Mouse (Mus musculus) kidney, embryonic 15.5 days (tissue): Measurements from ENCODE around the gene Eno3. TPM values are rescaled to one million over a fixed set of nuclear protein-coding genes. Genes with fewer than 3 reads are reported as not detected.

Experiments used
- ATAC-seq: fragments of 200-750 bp; cut with Nextera tagmentation; replicated peaks from 2 replicates; pipeline ENCODE4 v1.8.0; 2017; ENCODE audit warnings: moderate TSS enrichment; ENCODE audit not compliant: low FRiP score
- H3K27ac ChIP-seq: fragments of 300-500 bp; sonication (generic); 2 replicates; pipeline ENCODE4 v1.5.1; 2015; ENCODE audit warnings: mild to moderate bottlenecking, inconsistent platforms
- H3K27me3 ChIP-seq: fragments of 300-500 bp; sonication (generic); 2 replicates; pipeline ENCODE4 v1.6.1; 2015; ENCODE audit warnings: inconsistent platforms
- H3K36me3 ChIP-seq: fragments of 300-500 bp; sonication (generic); 2 replicates; pipeline ENCODE4 v1.6.1; 2015; ENCODE audit warnings: inconsistent platforms
- H3K4me1 ChIP-seq: fragments of 300-500 bp; sonication (generic); 2 replicates; pipeline ENCODE4 v1.6.1; 2015; ENCODE audit warnings: inconsistent platforms
- H3K4me2 ChIP-seq: fragments of 300-500 bp; sonication (generic); 2 replicates; pipeline ENCODE4 v1.6.1; 2015; ENCODE audit warnings: moderate library complexity, mild to moderate bottlenecking, inconsistent platforms
- H3K4me3 ChIP-seq: fragments of 300-500 bp; sonication (generic); replicated peaks from 2 replicates; pipeline ENCODE4 v1.5.1; 2015; ENCODE audit warnings: mild to moderate bottlenecking, inconsistent platforms
- H3K9ac ChIP-seq: fragments of 300-500 bp; sonication (generic); 2 replicates; pipeline ENCODE4 v1.6.1; 2015; ENCODE audit warnings: mild to moderate bottlenecking, inconsistent platforms
- H3K9me3 ChIP-seq: fragments of 300-500 bp; sonication (generic); replicated peaks from 2 replicates; pipeline ENCODE4 v1.6.1; 2016; ENCODE audit warnings: inconsistent platforms
- WGBS: fragments of 180-500 bp; shearing (Covaris S2); methylation state at CpG from one replicate; pipeline ENCODE4 v1.1.7; 2015; ENCODE audit warnings: mixed read lengths; 5-methylcytosine and 5-hydroxymethylcytosine counted together
- polyA plus RNA-seq: library from polyadenylated mRNA; unstranded; fragments of >200 nt; fragmentation: Nextera tagmentation; extraction: Ambion mirVana; gene quantifications from 2 replicates; pipeline ENCODE4 v1.2.1, GENCODE M21; 2015

Eno3 gene
- polyA plus RNA-seq, 1 experiment from 2014 or later: 30.3 TPM

DNA sequence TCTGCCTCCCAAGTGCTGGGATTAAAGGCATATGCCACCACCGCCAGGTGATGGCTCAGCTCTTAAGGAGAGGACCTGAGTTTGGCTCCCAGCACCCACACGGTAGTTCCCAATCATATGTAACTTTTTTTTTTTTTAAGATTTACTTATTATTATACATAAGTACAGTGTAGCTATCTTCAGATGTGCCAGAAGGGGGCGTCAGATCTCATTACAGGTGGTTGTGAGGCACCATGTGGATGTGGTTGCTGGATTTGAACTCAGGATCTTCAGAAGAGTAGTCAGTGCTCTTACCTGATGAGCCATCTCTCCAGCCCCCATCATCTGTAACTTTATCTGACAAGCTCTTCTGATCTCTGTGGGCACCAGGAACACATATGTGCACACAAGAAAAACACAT, 40.4 kb downstream of the Eno3 start:
- Histone ChIP-seq H3K27ac (no peak overlapping the region), H3K4me3 (no peak overlapping the region), H3K27me3 (no peaks in the 10 kb centered on the region), H3K36me3 (no peaks in the 10 kb centered on the region), H3K9me3 (no peaks in the 10 kb centered on the region), H3K4me1 (peaks cover 22% of the 10 kb centered on the region), H3K9ac (no peak overlapping the region), H3K4me2 (no peak overlapping the region)
- WGBS: 70% methylated on average over 3 of the region's 3 CpGs
- no peak for ATAC-seq

DNA sequence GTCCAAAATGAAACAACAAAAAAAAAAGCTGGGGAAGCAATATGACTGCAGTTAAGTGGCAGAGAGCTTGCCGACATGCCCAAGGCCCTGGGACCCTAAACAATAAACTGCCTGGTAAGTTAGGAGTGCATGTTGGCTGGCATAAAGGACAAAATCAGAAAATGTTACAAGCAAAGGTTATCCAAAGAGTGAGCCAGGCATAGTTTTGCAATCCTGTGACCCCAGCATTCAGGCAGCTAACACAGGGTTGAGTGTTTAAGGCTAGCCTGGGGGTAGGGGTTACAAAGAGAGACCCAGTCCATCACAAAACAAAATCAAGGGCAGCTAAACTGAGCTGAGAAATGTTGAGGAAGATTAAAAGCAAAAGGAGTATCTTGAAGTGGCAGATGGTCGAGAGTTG, 42.0 kb downstream of the Eno3 start:
- WGBS: 83% methylated on average over 2 of the region's 2 CpGs
- no peaks in the 10 kb centered on the region for H3K9me3 ChIP-seq
- H3K4me3 ChIP-seq: 0 out of 2 replicates have a peak overlapping the region, but pooled peaks have one; percentile 96
- H3K4me1 ChIP-seq: peaks cover 26% of the 10 kb centered on the region
- H3K27ac ChIP-seq: no peak overlapping the region
- peak overlapping the region; percentile 77; the same call in 1 of the 2 replicates for H3K4me2 ChIP-seq
- ATAC-seq: no peak
- H3K36me3 ChIP-seq: peaks cover 11% of the 10 kb centered on the region
- no peaks in the 10 kb centered on the region for H3K27me3 ChIP-seq
- H3K9ac ChIP-seq: no peak overlapping the region

DNA sequence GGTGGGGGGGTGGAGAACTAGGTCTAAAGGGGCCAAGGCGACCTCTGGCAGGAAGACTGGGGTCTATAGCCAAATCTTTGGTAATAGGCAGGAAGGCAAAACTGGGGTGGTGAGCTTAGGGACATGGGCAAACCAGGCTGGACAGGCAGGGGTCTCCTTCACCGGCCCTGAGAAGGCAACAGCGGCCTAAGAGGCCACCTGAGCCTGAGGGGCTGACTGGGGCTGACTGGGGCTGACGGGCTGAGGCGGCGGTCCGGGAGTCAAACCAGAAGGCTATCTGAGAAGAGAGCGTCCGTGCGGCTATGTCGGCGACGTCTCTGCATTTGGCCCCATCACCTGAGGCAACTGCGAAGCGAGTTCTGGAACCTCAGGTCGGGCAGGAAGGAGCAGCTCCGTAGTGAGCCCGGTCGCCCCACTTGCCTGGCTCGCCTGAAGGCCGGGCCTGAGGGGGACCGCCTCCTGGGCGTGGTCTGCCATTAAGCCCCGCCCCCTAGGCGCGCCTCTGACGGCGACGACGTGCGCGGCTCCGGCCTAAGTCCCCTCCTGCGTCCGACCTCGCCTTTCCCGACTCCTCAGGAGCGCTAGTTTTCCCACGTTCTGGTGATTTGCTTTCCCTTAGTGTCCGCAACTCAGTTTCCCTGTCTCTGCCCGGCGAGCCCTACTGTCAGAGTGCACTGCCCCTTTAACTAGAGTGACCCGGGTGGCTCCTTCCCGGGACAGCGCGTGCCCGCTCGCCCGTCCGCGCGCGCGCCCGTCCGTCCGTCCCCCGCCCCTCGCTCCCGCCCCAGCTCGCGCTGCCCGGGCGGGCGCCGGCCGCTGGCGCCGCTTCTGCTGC, 42.9 kb downstream of the Eno3 start, which contains the start of the genes Inca1 and Kif1c:
Gene Inca1 (minus strand): TSS at position 434 of the 835 bp plus-strand sequence.
Gene Kif1c (plus strand): TSS at position 827 of the 835 bp plus-strand sequence.
- peak; percentile 93 for ATAC-seq
- no peaks in the 10 kb centered on the region for H3K9me3 ChIP-seq
- H3K4me1 ChIP-seq: peaks cover 26% of the 10 kb centered on the region
- peak within 1 kb of the TSS; percentile 98 for H3K27ac ChIP-seq
- H3K36me3 ChIP-seq: peaks cover 20% of the 10 kb centered on the region
- H3K27me3 ChIP-seq: no peaks in the 10 kb centered on the region
- WGBS: under 1% methylated on average over 62 of the region's 69 CpGs
- peak within 1 kb of the TSS; percentile 77 for H3K4me2 ChIP-seq
- peak within 1 kb of the TSS; percentile 96 for H3K4me3 ChIP-seq
- peak within 1 kb of the TSS; percentile 97 for H3K9ac ChIP-seq

DNA sequence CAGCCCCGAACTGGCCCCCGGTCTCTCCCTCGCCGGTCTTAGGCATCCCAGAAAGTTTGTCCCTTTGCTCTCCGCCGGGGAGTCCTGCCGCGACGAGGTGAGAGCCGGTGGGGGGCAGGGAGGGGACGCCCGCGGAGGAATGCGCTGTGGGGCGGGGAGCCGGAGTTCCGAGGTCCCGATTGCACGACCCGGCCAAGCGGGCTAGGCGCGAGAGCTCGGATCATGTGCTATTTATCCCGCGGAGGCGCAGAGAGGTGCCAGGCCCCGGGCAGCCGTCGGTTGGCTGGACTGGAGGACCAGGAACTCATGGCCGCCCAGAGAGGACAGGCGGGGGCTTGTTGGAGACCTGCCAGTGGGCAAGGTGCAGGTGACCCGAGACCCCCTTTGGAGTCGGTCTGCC, 43.6 kb downstream of the Eno3 start:
- peak; percentile 66 for ATAC-seq
- H3K9me3 ChIP-seq: no peaks in the 10 kb centered on the region
- H3K27ac ChIP-seq: peak overlapping the region; percentile 98
- peak overlapping the region; percentile 96 for H3K4me3 ChIP-seq
- H3K9ac ChIP-seq: peak overlapping the region; percentile 97
- WGBS: under 1% methylated on average over 34 of the region's 34 CpGs
- H3K27me3 ChIP-seq: no peaks in the 10 kb centered on the region
- H3K4me1 ChIP-seq: peaks cover 26% of the 10 kb centered on the region
- peaks cover 27% of the 10 kb centered on the region for H3K36me3 ChIP-seq
- H3K4me2 ChIP-seq: peak overlapping the region; percentile 77

DNA sequence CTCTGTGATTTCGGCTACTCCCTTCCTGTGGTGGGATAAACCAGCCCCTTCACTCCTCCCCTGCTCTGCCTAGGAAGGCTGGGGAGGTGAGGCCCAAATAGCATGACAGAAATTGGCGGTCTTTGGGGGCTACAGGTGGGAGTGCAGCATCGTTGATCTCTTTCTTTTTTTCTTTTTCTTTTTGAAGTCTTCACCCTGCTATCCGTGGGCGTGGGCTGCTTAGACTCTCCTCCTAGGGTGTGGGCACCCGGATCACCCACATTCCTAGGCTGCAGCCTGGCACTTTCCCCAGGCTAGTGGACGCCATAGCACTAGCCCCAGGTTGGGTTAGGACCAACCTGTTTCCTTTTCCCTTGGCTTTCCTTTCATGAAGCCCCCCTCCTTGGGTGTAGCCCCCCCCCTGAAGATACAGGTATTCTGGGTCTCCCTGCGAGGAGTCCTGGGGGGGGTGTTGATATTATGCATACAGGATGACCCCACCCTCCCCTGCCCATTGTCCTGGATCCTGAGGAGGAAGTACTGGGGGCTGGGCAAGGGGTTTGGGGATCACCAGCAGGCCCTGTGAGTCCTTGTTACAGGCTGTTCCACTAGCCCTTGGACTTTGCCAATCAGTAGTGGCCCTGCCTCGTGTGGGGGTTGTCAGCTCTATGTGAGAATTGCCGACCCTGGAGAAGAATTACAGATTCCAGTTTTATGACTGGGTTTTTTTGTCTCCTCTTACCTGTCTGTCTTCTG, 44.4 kb downstream of the Eno3 start:
- 4% methylated on average over 10 of the region's 10 CpGs for WGBS
- H3K36me3 ChIP-seq: peaks cover 35% of the 10 kb centered on the region
- peak overlapping the region; percentile 98; the same call in 1 of the 2 replicates for H3K27ac ChIP-seq
- H3K4me1 ChIP-seq: peaks cover 26% of the 10 kb centered on the region
- peak overlapping the region; percentile 77 for H3K4me2 ChIP-seq
- peak overlapping the region; percentile 97 for H3K9ac ChIP-seq
- no peak for ATAC-seq
- H3K4me3 ChIP-seq: peak overlapping the region; percentile 96
- no peaks in the 10 kb centered on the region for H3K27me3 ChIP-seq
- no peaks in the 10 kb centered on the region for H3K9me3 ChIP-seq

DNA sequence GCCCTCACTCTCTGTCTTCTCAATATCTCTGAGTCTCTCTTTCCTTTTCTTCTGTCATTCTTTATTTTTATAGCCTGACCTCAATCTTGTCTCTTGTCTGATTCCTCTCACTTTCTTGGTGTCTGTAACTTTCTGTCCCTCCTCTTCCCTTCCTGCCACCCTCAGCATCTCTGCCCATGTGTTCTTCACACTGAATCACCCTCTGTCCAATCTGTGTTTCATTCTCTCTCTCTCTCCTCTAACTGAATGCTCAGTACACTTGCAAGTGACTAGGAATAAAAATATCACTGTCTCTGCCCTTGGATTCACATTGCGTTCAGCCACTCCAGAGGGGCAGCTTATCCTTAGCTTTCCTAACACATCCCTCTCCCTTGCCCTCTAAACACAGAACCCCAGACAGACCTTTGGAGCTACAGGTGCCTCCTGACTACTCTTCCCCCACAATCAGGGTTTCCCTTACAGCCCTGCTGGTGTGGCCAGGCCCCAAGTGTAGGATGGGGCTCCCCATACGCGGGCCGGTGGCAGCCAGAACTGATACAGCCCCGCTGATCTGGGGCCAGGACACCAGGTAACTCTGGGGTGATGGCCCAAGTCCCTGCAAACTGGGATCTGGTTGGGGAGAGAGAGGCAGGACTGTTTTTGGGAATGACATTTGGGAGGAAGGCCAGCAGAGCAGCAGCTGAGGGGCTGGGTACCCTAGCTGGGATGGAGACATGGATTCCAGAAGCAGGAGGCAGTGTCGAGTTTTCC, 45.2 kb downstream of the Eno3 start:
- ATAC-seq: no peak
- peaks cover 26% of the 10 kb centered on the region for H3K4me1 ChIP-seq
- peak overlapping the region; percentile 96 for H3K4me3 ChIP-seq
- no peaks in the 10 kb centered on the region for H3K27me3 ChIP-seq
- peak overlapping the region; percentile 77 for H3K4me2 ChIP-seq
- no peak overlapping the region for H3K27ac ChIP-seq
- WGBS: 81% methylated on average over 6 of the region's 6 CpGs
- peaks cover 42% of the 10 kb centered on the region for H3K36me3 ChIP-seq
- peak overlapping the region; percentile 97; the same call in 1 of the 2 replicates for H3K9ac ChIP-seq
- H3K9me3 ChIP-seq: no peaks in the 10 kb centered on the region

DNA sequence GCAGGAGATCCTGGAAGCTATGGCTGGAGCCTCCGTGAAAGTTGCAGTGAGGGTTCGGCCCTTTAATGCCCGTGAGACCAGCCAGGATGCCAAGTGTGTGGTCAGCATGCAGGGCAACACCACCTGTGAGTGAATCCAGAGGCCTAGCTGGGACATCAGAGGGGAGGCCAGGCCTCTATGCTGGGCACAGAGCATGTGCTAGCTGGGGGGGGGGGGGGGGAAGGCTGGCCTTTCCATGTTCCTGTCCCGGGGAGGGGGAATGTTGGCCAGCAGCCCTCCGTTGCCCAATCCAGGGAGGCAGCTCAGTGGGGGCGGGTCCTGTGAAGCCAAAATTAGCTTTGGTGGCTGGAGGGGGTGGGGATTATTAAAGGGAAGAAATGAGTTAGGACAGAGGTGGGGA, 45.8 kb downstream of the Eno3 start:
- H3K4me1 ChIP-seq: peaks cover 26% of the 10 kb centered on the region
- 66% methylated on average over 6 of the region's 6 CpGs for WGBS
- no peak overlapping the region for H3K27ac ChIP-seq
- peaks cover 49% of the 10 kb centered on the region for H3K36me3 ChIP-seq
- H3K4me3 ChIP-seq: no peak overlapping the region
- no peak for ATAC-seq
- H3K9me3 ChIP-seq: no peaks in the 10 kb centered on the region
- no peaks in the 10 kb centered on the region for H3K27me3 ChIP-seq
- H3K4me2 ChIP-seq: no peak overlapping the region; the same call in 1 of the 2 replicates
- H3K9ac ChIP-seq: 0 out of 2 replicates have a peak overlapping the region, but pooled peaks have one; percentile 33

DNA sequence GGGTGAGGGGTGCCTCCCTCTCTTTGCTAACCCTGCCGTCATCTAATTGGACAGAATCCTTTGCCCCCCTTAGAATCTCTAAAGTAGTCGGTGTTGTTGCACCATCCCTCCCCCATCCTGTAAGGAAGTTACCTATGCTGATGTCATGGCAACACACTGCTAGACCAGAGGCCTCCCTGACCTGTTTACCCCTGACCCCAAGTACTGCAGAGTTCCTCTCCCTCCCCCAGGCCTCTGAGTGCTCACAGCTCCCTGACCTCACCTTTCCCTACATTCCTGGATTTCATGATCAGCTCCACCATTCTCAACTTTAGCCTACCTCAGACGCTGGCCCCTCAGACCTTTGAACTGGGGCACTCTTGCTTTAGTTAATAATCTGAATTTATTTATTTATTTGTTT, 49.1 kb downstream of the Eno3 start:
- H3K27me3 ChIP-seq: no peaks in the 10 kb centered on the region
- H3K4me1 ChIP-seq: peaks cover 17% of the 10 kb centered on the region
- WGBS: 82% methylated on average over 3 of the region's 3 CpGs
- no peak overlapping the region for H3K27ac ChIP-seq
- H3K4me3 ChIP-seq: no peak overlapping the region
- no peaks in the 10 kb centered on the region for H3K9me3 ChIP-seq
- no peak overlapping the region for H3K9ac ChIP-seq
- no peak overlapping the region for H3K4me2 ChIP-seq
- peaks cover 82% of the 10 kb centered on the region for H3K36me3 ChIP-seq
- no peak for ATAC-seq

DNA sequence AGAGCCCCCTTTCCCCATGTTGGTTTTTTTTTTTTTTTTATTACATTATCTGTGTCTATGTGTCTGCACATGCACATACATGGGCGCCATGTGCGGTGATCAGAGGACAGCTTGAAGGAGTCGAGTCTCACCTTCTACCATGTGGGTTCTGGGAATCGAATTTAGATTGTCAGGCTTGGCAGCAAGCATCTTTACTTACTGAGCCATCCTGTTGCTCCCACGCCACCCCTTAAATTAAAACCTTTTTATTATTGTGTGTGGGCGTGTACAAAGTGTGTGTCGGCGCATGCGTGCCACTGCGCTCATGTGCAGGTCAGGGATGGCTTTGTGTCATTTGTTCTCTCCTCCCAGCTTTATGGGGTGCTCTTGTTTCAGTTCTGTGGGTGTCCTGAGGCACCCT, 54.0 kb downstream of the Eno3 start:
- H3K9me3 ChIP-seq: no peaks in the 10 kb centered on the region
- no peak overlapping the region for H3K9ac ChIP-seq
- no peaks in the 10 kb centered on the region for H3K4me1 ChIP-seq
- H3K4me2 ChIP-seq: no peak overlapping the region
- no peak overlapping the region for H3K27ac ChIP-seq
- whole genome bisulfite sequencing: 93% methylated on average over 10 of the region's 10 CpGs
- H3K27me3 ChIP-seq: no peaks in the 10 kb centered on the region
- no peak overlapping the region for H3K4me3 ChIP-seq
- H3K36me3 ChIP-seq: peaks cover 86% of the 10 kb centered on the region
- no peak for ATAC-seq
